Mouse (Mus musculus): ENCODE data around the gene Rpl32.

GRCm38 (mm10) chr6:115845006-115845405 lies 36.5 kb upstream of the Rpl32 start:
- TF ChIP-seq CTCF (IDR thresholded peaks at IDR 0.05; ENCODE audit: extremely low read depth, insufficient read depth, low read length): no peak
- TF ChIP-seq POLR2A (IDR thresholded peaks at IDR 0.05; ENCODE audit: extremely low read depth, insufficient read depth, low read length): no peak
